In the genomic region with DNA sequence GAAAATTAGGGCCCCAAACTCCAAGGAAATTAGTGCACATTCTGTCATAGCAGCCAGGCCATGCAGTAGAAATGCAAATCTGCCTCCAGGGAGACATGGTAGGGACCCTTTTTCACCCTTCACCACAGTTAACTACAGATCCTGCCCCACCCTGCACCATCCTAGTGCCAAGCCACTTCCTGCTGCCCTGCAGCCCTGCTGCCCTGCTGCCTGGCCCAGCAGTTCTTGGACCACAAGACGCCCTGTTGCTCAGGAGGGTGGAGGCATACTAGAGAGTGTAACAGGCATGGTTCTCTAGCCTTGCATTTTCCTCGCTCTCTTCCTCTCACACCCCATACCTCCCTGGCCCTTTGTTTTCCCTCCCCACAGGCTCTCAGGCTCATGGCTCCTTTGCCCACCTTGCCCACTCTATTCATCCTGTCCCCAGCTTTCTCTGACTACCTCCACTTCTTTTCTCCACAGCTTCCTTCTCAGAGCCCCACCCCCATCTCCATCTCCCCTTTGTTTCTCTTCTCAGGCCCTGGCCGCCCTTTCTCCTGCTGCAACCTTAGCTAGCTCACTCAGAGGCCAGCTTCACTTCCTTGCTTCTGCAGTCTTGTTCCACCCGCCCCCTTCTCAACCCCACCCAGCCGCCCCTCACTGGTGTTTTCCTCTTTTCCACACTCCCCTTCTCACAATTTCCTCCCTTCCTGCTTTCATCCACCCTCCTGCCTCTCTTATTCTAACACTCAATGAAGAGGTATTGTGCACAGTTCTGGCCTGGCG, we compare ENCODE assay signal across 13 mouse cellular contexts. TPM values are rescaled to one million over a fixed set of nuclear protein-coding genes. Genes with fewer than 3 reads are reported as not detected.
A peak's percentile ranks its signal among the peaks of the same experiment; 100 is the strongest.
DNase-seq lines count a peak whose midpoint lies in the region; ATAC-seq and TF ChIP-seq lines count a peak whose summit lies in the region.
"Had no signal": no experiment of that assay in that cellular context is flagged by ENCODE, and none has a peak within 500 bp of the region (broad histone marks: within the 10 kb centered on the region; RNA-seq: fewer than 3 reads in every experiment).

No protein-coding gene starts in this region.

- ATAC-seq in hindbrain, embryonic 13.5 days (ENCODE audit: low FRiP score), result no peak
- ATAC-seq in hindbrain, postnatal 0 days, result no peak
- no peak for ATAC-seq in neural tube, embryonic 14.5 days (ENCODE audit: low read depth)
- ATAC-seq in embryonic facial prominence, embryonic 12.5 days (ENCODE audit: insufficient number of reproducible peaks, insufficient read depth, low FRiP score, low TSS enrichment), result 0 out of 2 replicates have a peak, but pooled peaks have one; percentile 5
- ATAC-seq in limb, embryonic 14.5 days (ENCODE audit: low FRiP score, low read depth), result no peak
- ATAC-seq in liver, embryonic 11.5 days (replicated peaks; ENCODE audit: low FRiP score), result no peak

- H3K36me3 ChIP-seq in hindbrain, embryonic 13.5 days, result peaks cover 3% of the 10 kb centered on the region
- no peaks in the 10 kb centered on the region for H3K36me3 ChIP-seq in hindbrain, postnatal 0 days (ENCODE audit: insufficient read depth, low read length)
- H3K36me3 ChIP-seq in neural tube, embryonic 14.5 days (ENCODE audit: control insufficient read depth, insufficient read depth, low read length), result no peaks in the 10 kb centered on the region
- H3K36me3 ChIP-seq in embryonic facial prominence, embryonic 12.5 days, result peaks cover 26% of the 10 kb centered on the region
- peaks cover 32% of the 10 kb centered on the region for H3K36me3 ChIP-seq in limb, embryonic 14.5 days (ENCODE audit: control insufficient read depth, insufficient read depth, low read length)
- H3K36me3 ChIP-seq in liver, embryonic 11.5 days (ENCODE audit: control insufficient read depth, insufficient read depth, low read length), result no peaks in the 10 kb centered on the region; the same call in 1 of the 2 replicates
- H3K36me3 ChIP-seq: liver, embryonic 15.5 days had no signal

- H3K9me3 ChIP-seq in hindbrain, embryonic 13.5 days, result no peaks in the 10 kb centered on the region
- no peaks in the 10 kb centered on the region for H3K9me3 ChIP-seq in hindbrain, postnatal 0 days (ENCODE audit: low read length)
- H3K9me3 ChIP-seq in neural tube, embryonic 14.5 days (ENCODE audit: control insufficient read depth, low read length), result no peaks in the 10 kb centered on the region
- no peaks in the 10 kb centered on the region for H3K9me3 ChIP-seq in embryonic facial prominence, embryonic 12.5 days
- H3K9me3 ChIP-seq in limb, embryonic 14.5 days (ENCODE audit: control insufficient read depth, low read length), result no peaks in the 10 kb centered on the region
- no peaks in the 10 kb centered on the region for H3K9me3 ChIP-seq in liver, embryonic 11.5 days (ENCODE audit: control insufficient read depth, low read length)
- H3K9me3 ChIP-seq: liver, embryonic 15.5 days had no signal

- no peaks in the 10 kb centered on the region for H3K27me3 ChIP-seq in hindbrain, embryonic 13.5 days
- H3K27me3 ChIP-seq in hindbrain, postnatal 0 days (ENCODE audit: insufficient read depth, low read length), result no peaks in the 10 kb centered on the region
- no peaks in the 10 kb centered on the region for H3K27me3 ChIP-seq in neural tube, embryonic 14.5 days (ENCODE audit: control insufficient read depth, insufficient read depth, low read length)
- no peaks in the 10 kb centered on the region for H3K27me3 ChIP-seq in embryonic facial prominence, embryonic 12.5 days
- no peaks in the 10 kb centered on the region for H3K27me3 ChIP-seq in limb, embryonic 14.5 days (ENCODE audit: control insufficient read depth, insufficient read depth, low read length)
- no peaks in the 10 kb centered on the region for H3K27me3 ChIP-seq in liver, embryonic 11.5 days (replicated peaks; ENCODE audit: control insufficient read depth, insufficient read depth, low read length)
- H3K27me3 ChIP-seq: liver, embryonic 15.5 days had no signal

- no peak for TF ChIP-seq CTCF in hindbrain, postnatal 0 days (IDR thresholded peaks at IDR 0.05; ENCODE audit: low read depth)

- no peak overlapping the region for H3K9ac ChIP-seq in hindbrain, embryonic 13.5 days
- H3K9ac ChIP-seq in hindbrain, postnatal 0 days (replicated peaks; ENCODE audit: low read length), result no peak overlapping the region
- H3K9ac ChIP-seq in neural tube, embryonic 14.5 days (replicated peaks; ENCODE audit: low read depth, low read length), result 0 out of 2 replicates have a peak overlapping the region, but pooled peaks have one; percentile 3
- 0 out of 2 replicates have a peak overlapping the region, but pooled peaks have one; percentile 24 for H3K9ac ChIP-seq in embryonic facial prominence, embryonic 12.5 days
- H3K9ac ChIP-seq in limb, embryonic 14.5 days (ENCODE audit: low read depth, low read length, severe bottlenecking), result peak overlapping the region; percentile 6; the same call in 1 of the 2 replicates
- no peak overlapping the region for H3K9ac ChIP-seq in liver, embryonic 11.5 days (ENCODE audit: low read depth, low read length)
- H3K9ac ChIP-seq: liver, embryonic 15.5 days had no signal

- H3K4me1 ChIP-seq in hindbrain, embryonic 13.5 days (replicated peaks), result peaks cover 51% of the 10 kb centered on the region
- H3K4me1 ChIP-seq in hindbrain, postnatal 0 days (ENCODE audit: insufficient read depth, low read length), result no peaks in the 10 kb centered on the region
- H3K4me1 ChIP-seq in neural tube, embryonic 14.5 days (ENCODE audit: control insufficient read depth, insufficient read depth, low read length), result peaks cover 6% of the 10 kb centered on the region; the same call in 1 of the 2 replicates
- peaks cover 36% of the 10 kb centered on the region for H3K4me1 ChIP-seq in embryonic facial prominence, embryonic 12.5 days
- H3K4me1 ChIP-seq in limb, embryonic 14.5 days (ENCODE audit: control insufficient read depth, insufficient read depth, low read length), result peaks cover 29% of the 10 kb centered on the region
- no peaks in the 10 kb centered on the region for H3K4me1 ChIP-seq in liver, embryonic 11.5 days (replicated peaks; ENCODE audit: control insufficient read depth, insufficient read depth, low read length)
- H3K4me1 ChIP-seq: liver, embryonic 15.5 days had no signal

- H3K4me3 ChIP-seq in hindbrain, embryonic 13.5 days, result no peak overlapping the region
- no peak overlapping the region for H3K4me3 ChIP-seq in hindbrain, postnatal 0 days (ENCODE audit: low read length)
- no peak overlapping the region for H3K4me3 ChIP-seq in neural tube, embryonic 14.5 days (ENCODE audit: low read depth, low read length)
- no peak overlapping the region for H3K4me3 ChIP-seq in embryonic facial prominence, embryonic 12.5 days
- H3K4me3 ChIP-seq in limb, embryonic 14.5 days (replicated peaks; ENCODE audit: low read length), result no peak overlapping the region
- no peak overlapping the region for H3K4me3 ChIP-seq in liver, embryonic 11.5 days (ENCODE audit: low read depth, low read length)
- H3K4me3 ChIP-seq: liver, embryonic 15.5 days had no signal

- H3K4me2 ChIP-seq in hindbrain, embryonic 13.5 days, result no peak overlapping the region
- H3K4me2 ChIP-seq in hindbrain, postnatal 0 days (ENCODE audit: low read depth, low read length), result no peak overlapping the region
- H3K4me2 ChIP-seq in neural tube, embryonic 14.5 days (ENCODE audit: low read depth, low read length), result no peak overlapping the region
- no peak overlapping the region for H3K4me2 ChIP-seq in embryonic facial prominence, embryonic 12.5 days (replicated peaks)
- H3K4me2 ChIP-seq in limb, embryonic 14.5 days (replicated peaks; ENCODE audit: low read depth, low read length, severe bottlenecking), result no peak overlapping the region
- no peak overlapping the region for H3K4me2 ChIP-seq in liver, embryonic 11.5 days
- H3K4me2 ChIP-seq: liver, embryonic 15.5 days had no signal

- DNase-seq in hindbrain, postnatal 0 days (ENCODE audit: low spot score), result no peak
- DNase-seq in neural tube, embryonic 10.5 days (ENCODE audit: extremely low spot score, low spot score), result no peak
- no peak for DNase-seq in limb, embryonic 14.5 days (ENCODE audit: low spot score)
- DNase-seq in liver, embryonic 11.5 days (ENCODE audit: low spot score), result no peak
- DNase-seq in urinary bladder, postnatal 25 days (ENCODE audit: low spot score), result no peak
- DNase-seq: adrenal gland, postnatal 10 days; cerebellum, adult 11-12 months; kidney, postnatal 10 days; thymus, postnatal 25 days had no signal

- WGBS in hindbrain, embryonic 13.5 days, result 54% methylated on average over 6 of the region's 6 CpGs
- WGBS in hindbrain, postnatal 0 days, result 49% methylated on average over 6 of the region's 6 CpGs
- WGBS in neural tube, embryonic 14.5 days, result 50% methylated on average over 6 of the region's 6 CpGs
- WGBS in embryonic facial prominence, embryonic 12.5 days, result 53% methylated on average over 6 of the region's 6 CpGs
- 56% methylated on average over 6 of the region's 6 CpGs for WGBS in limb, embryonic 14.5 days
- WGBS in liver, embryonic 11.5 days, result 59% methylated on average over 6 of the region's 6 CpGs

- no peak for TF ChIP-seq POLR2A in limb, embryonic 14.5 days (IDR thresholded peaks at IDR 0.05; ENCODE audit: borderline replicate concordance, extremely low read depth, insufficient read depth, insufficient read length)

- peak overlapping the region; percentile 30; the same call in 1 of the 2 replicates for H3K27ac ChIP-seq in hindbrain, embryonic 13.5 days
- H3K27ac ChIP-seq in hindbrain, postnatal 0 days, result no peak overlapping the region
- no peak overlapping the region for H3K27ac ChIP-seq in neural tube, embryonic 14.5 days (ENCODE audit: low read depth, low read length)
- H3K27ac ChIP-seq in embryonic facial prominence, embryonic 12.5 days, result peak overlapping the region; percentile 78
- peak overlapping the region; percentile 39; the same call in 1 of the 2 replicates for H3K27ac ChIP-seq in limb, embryonic 14.5 days (replicated peaks; ENCODE audit: low read depth, low read length)
- no peak overlapping the region for H3K27ac ChIP-seq in liver, embryonic 11.5 days (ENCODE audit: low read depth, low read length)
- H3K27ac ChIP-seq: liver, embryonic 15.5 days had no signal

RNA-seq across cellular contexts. Expression of gene Kirrel, which starts 29.9 kb away (rescaled TPM):
- polyA plus RNA-seq in hindbrain, embryonic 13.5 days (2015; fragmentation: Nextera tagmentation; extraction: Ambion mirVana), result 7.7 and 8.9 TPM in 2 replicates
- 7.2 and 11.3 TPM in 2 replicates for total RNA-seq in hindbrain, postnatal 0 days (2014; rRNA removed)
- polyA plus RNA-seq in hindbrain, postnatal 0 days (2015; fragmentation: Nextera tagmentation; extraction: Ambion mirVana), result 2.9 and 3.2 TPM in 2 replicates
- polyA plus RNA-seq in neural tube, embryonic 14.5 days (2014; fragmentation: Nextera tagmentation; extraction: Ambion mirVana), result 3.9 and 4.9 TPM in 2 replicates
- polyA plus RNA-seq in embryonic facial prominence, embryonic 12.5 days (2016; fragmentation: Nextera tagmentation; extraction: Ambion mirVana), result 25.9 and 26.7 TPM in 2 replicates
- 46.6 and 57.2 TPM in 2 replicates for polyA plus RNA-seq in limb, embryonic 14.5 days (2012; rRNA removed)
- polyA plus RNA-seq in limb, embryonic 14.5 days (2014; fragmentation: Nextera tagmentation; extraction: Ambion mirVana), result 11.3 and 15.8 TPM in 2 replicates
- polyA plus RNA-seq in liver, embryonic 11.5 days (2014; fragmentation: Nextera tagmentation; extraction: Ambion mirVana), result 3.6 and 4.1 TPM in 2 replicates

Comparison
In these comparisons a context has a peak if more than half of its experiments do, and no peak if none do; other contexts are left out.
1. H3K27ac ChIP-seq: peak in hindbrain, embryonic 13.5 days (single experiment), embryonic facial prominence, embryonic 12.5 days (single experiment) and limb, embryonic 14.5 days (single experiment); none in hindbrain, postnatal 0 days (single experiment), neural tube, embryonic 14.5 days (single experiment) and liver, embryonic 11.5 days (single experiment).
2. H3K9ac ChIP-seq: peak in neural tube, embryonic 14.5 days (single experiment), embryonic facial prominence, embryonic 12.5 days (single experiment) and limb, embryonic 14.5 days (single experiment); none in hindbrain, embryonic 13.5 days (single experiment), hindbrain, postnatal 0 days (single experiment) and liver, embryonic 11.5 days (single experiment).